Mouse (Mus musculus) stomach, postnatal 0 days (tissue): ENCODE results near the gene Asphd1. TPM values are rescaled to one million over a fixed set of nuclear protein-coding genes. Genes with fewer than 3 reads are reported as not detected.
"Not testable (repeated sequence)": the region's sequence is repeated elsewhere in the genome, so short reads cannot be mapped to it uniquely, and the experiment has no call there.

Experiments
- ATAC-seq: fragments of 200-750 bp; cut with Nextera tagmentation; 2 replicates; pipeline ENCODE4 v1.8.0; 2017; ENCODE audit not compliant: low FRiP score, low TSS enrichment
- DNase-seq: peaks from one replicate; pipeline ENCODE4 v3.0.0-alpha.2; 2016; ENCODE audit warnings: low spot score
- H3K27ac ChIP-seq: fragments of 300-500 bp; sonication (generic); replicated peaks from 2 replicates; pipeline ENCODE4 v1.5.1; 2014; ENCODE audit warnings: mild to moderate bottlenecking, control low read depth
- H3K27me3 ChIP-seq: fragments of 300-500 bp; sonication (generic); 2 replicates; pipeline ENCODE4 v1.6.1; 2014; ENCODE audit warnings: low read length; ENCODE audit not compliant: control insufficient read depth, insufficient read depth
- H3K36me3 ChIP-seq: fragments of 300-500 bp; sonication (generic); 2 replicates; pipeline ENCODE4 v1.6.1; 2014; ENCODE audit warnings: low read length, mixed read lengths; ENCODE audit not compliant: control insufficient read depth, insufficient read depth
- H3K4me1 ChIP-seq: fragments of 300-500 bp; sonication (generic); replicated peaks from 2 replicates; pipeline ENCODE4 v1.6.1; 2014; ENCODE audit warnings: antibody characterized with exemption; ENCODE audit not compliant: control insufficient read depth, insufficient read depth
- H3K4me2 ChIP-seq: fragments of 300-500 bp; sonication (generic); replicated peaks from 2 replicates; pipeline ENCODE4 v1.6.1; 2014; ENCODE audit warnings: low read depth, mild to moderate bottlenecking, control low read depth, moderate library complexity
- H3K4me3 ChIP-seq: fragments of 300-500 bp; sonication (generic); 2 replicates; pipeline ENCODE4 v1.5.1; 2014; ENCODE audit warnings: low read depth, low read length, control low read depth
- H3K9ac ChIP-seq: fragments of 300-500 bp; sonication (generic); 2 replicates; pipeline ENCODE4 v1.6.1; 2014; ENCODE audit warnings: mild to moderate bottlenecking, low read length, control low read depth, mixed read lengths
- H3K9me3 ChIP-seq: fragments of 300-500 bp; sonication (generic); 2 replicates; pipeline ENCODE4 v1.6.1; 2016; ENCODE audit warnings: low read length; ENCODE audit not compliant: control insufficient read depth
- CTCF ChIP-seq: IDR thresholded peaks from 2 replicates; pipeline ENCODE4 v1.5.1; 2016; ENCODE audit warnings: antibody characterized with exemption, low read depth, mild to moderate bottlenecking, moderate library complexity
- EP300 ChIP-seq: optimal IDR thresholded peaks from 2 replicates; pipeline ENCODE3; 2016; ENCODE audit warnings: antibody characterized with exemption
- WGBS: fragments of 180-500 bp; shearing (Covaris S2); extraction: QIAGEN DNeasy Blood & Tissue Kit; methylation state at CpG from one replicate; pipeline ENCODE4 v1.1.7; 2014; 5-methylcytosine and 5-hydroxymethylcytosine counted together
- polyA plus RNA-seq: library from polyadenylated mRNA; unstranded; fragments of >200 nt; fragmentation: Nextera tagmentation; extraction: Ambion mirVana; gene quantifications from 2 replicates; pipeline ENCODE4 v1.2.1, GENCODE M21; 2015

Asphd1 gene
- polyA plus RNA-seq, 1 experiment from 2014 or later = 0.40 TPM

DNA sequence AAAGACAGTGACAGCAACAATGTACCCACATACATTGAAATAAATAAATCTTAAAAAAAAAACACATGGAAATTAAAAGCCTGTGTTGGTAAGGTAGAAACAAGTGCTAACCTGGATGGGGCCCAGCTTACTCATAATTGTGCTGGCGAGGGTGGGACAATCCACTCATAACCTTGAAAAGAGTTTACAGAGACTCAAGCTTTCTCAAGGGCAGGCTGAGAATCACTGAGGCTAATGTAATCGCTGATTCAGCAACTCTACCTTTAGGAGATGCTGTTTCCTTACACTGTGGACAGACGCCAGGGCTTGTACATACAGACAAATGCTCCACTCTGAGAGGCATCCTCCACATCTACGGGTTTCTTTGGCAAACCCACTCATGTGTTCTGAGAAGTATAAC is 29.4 kb downstream of the Asphd1 start:
- Histone ChIP-seq H3K4me1 (peaks cover 3% of the 10 kb centered on the region; the same call in 1 of the 2 replicates), H3K9ac (no peak overlapping the region), H3K36me3 (no peaks in the 10 kb centered on the region), H3K4me2 (no peak overlapping the region), H3K9me3 (no peaks in the 10 kb centered on the region), H3K27me3 (no peaks in the 10 kb centered on the region), H3K27ac (no peak overlapping the region), H3K4me3 (no peak overlapping the region)
- DNase-seq = no peak
- WGBS = 73% methylated on average over 4 of the region's 4 CpGs
- TF ChIP-seq EP300 = no peak
- no peak for ATAC-seq

DNA sequence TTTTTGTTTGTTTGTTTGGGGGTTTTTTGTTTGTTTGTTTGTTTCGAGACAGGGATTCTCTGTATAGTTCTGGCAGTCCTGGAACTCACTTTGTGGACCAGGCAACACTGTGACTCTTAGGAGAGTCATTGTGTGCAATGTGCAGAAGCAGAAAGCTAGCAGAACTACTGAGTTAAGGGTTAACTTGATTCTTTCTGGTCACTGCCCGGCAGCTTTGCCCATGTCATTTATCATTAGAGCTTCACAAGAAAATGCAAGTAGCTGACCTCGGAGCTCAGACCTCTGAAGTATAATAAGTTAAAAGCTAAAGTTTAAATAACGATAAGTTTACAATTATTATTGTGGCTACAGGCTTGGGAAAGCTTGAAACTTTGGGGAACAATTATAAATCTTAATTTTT is 31.0 kb downstream of the Asphd1 start:
- ATAC-seq, DNase-seq, H3K27ac ChIP-seq, H3K36me3 ChIP-seq, H3K9me3 ChIP-seq, H3K4me2 ChIP-seq, H3K4me1 ChIP-seq, H3K9ac ChIP-seq, H3K27me3 ChIP-seq, H3K4me3 ChIP-seq: not testable (repeated sequence)
- WGBS = 20% methylated on average over 4 of the region's 4 CpGs

DNA sequence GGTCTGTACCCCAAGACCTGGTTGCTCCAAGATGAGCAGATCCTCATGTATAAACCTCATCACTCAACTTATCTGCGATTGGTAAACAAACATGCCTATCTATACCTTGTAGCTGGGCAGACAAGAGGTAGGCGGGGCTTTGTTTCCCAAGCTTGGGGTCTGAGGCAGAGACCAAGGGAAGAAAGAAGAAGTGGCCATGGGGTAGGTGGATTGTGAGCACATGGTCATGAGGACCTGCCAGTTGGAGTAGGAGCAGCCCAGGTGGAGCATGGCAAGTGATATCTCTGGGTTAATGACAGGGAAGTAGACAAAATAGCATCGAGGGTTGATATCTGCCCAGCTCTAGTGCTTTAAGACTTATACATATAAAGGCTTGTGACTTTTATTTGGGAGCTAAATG is 34.5 kb downstream of the Asphd1 start:
- H3K4me2 ChIP-seq = no peak overlapping the region
- TF ChIP-seq CTCF (no peak), EP300 (no peak)
- no peaks in the 10 kb centered on the region for H3K9me3 ChIP-seq
- H3K4me3 ChIP-seq = no peak overlapping the region
- DNase-seq = no peak
- no peak overlapping the region for H3K27ac ChIP-seq
- no peak for ATAC-seq
- H3K27me3 ChIP-seq = no peaks in the 10 kb centered on the region
- no peak overlapping the region for H3K9ac ChIP-seq
- H3K4me1 ChIP-seq = no peaks in the 10 kb centered on the region
- no peaks in the 10 kb centered on the region for H3K36me3 ChIP-seq
- WGBS = 77% methylated on average over 3 of the region's 3 CpGs

DNA sequence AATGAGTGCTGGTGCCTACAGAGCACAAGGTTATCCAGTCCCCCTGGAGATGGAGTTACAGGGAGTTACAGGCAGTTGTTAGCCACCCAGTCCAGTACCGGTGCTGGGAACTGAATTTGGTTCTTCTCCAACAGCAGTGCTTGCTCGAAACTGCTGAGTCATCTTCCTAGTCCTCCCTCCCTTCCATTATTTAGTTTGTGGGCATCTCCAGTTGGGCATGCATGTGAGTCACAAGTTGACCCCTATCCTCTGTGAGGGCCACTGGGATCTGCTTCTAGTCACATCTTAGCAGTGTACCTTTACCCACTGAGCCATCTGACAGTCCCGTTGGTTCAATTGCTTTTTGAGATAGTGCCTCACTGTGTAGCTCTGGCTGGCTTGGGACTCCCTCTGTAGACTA is 43.8 kb downstream of the Asphd1 start:
- TF ChIP-seq EP300 (no peak), CTCF (no peak)
- Histone ChIP-seq H3K4me2 (no peak overlapping the region), H3K27ac (no peak overlapping the region), H3K4me1 (no peaks in the 10 kb centered on the region), H3K4me3 (no peak overlapping the region), H3K27me3 (no peaks in the 10 kb centered on the region), H3K9me3 (no peaks in the 10 kb centered on the region), H3K9ac (no peak overlapping the region), H3K36me3 (no peaks in the 10 kb centered on the region)
- 76% methylated on average over 3 of the region's 3 CpGs for WGBS
- DNase-seq (no peak), ATAC-seq (no peak)

DNA sequence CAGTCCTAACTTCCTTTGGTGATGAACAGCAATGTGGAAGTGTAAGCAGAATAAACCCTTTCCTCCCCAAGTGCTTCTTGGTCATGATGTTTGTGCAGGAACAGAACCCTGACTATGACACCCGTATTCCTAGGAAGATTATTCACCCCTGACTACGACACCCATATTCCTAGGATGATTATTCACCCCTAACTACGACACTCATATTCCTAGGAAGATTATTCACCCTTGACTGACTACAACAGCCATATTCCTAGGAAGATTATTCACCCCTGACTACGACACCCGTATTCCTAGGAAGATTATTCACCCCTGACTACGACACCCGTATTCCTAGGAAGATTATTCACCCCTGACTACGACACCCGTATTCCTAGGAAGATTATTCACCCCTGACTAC is 49.6 kb downstream of the Asphd1 start:
- not testable (repeated sequence) for H3K27ac ChIP-seq, H3K4me2 ChIP-seq, ATAC-seq, H3K9ac ChIP-seq, H3K27me3 ChIP-seq, H3K4me3 ChIP-seq, DNase-seq, H3K4me1 ChIP-seq, H3K36me3 ChIP-seq, H3K9me3 ChIP-seq
- 94% methylated on average over 7 of the region's 9 CpGs for WGBS

DNA sequence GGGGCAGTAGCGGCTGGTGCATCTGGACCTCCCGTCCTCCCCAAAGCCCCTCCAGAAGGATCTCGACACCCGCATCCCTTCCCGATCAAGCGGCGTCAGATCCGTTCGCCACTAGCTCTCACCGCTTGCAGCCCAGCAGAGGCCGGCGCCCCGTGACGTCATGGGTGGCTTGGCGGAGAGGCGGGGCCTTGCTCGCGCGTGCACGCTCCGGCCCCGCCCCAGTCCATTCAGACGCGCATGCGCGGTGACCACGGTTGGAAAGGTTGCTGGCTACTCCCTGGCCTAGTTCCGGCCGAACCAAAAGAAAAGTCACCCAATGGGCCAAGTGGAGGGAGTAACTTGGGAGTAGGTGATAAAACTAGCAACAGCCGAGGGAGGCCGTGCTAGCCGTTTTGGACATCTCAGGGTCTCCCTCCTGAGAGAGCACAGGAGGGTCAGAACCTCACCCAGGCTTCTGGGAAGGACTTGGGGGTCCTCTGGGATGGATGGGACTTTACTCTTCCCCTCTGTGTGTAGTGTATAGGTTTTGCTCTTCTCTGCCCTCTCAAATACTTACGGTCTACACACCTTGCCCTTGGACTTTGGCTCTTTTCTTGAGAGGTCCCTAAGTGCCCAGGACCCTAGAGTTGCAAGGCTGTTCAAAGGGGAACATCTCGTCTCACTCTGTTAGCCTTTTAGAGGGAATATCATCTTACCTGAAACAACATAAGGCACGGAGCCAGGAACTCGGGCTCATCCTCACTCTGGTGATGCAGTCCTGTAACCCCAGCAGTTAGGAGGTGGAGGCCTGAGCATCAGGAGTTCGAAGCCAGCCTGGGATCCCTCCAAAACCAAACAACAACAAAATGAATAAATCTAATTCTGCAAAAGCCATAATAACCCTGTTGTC is 51.0 kb downstream of the Asphd1 start:
- Histone ChIP-seq H3K27me3 (no peaks in the 10 kb centered on the region), H3K4me1 (no peaks in the 10 kb centered on the region; the same call in 1 of the 2 replicates), H3K27ac (peak overlapping the region; percentile 87), H3K36me3 (no peaks in the 10 kb centered on the region), H3K4me3 (peak overlapping the region; percentile 69), H3K9me3 (no peaks in the 10 kb centered on the region), H3K4me2 (peak overlapping the region; percentile 79), H3K9ac (peak overlapping the region; percentile 80)
- ATAC-seq (peak; percentile 96), DNase-seq (peak; percentile 98)
- no peak for TF ChIP-seq EP300
- WGBS = 13% methylated on average over 33 of the region's 37 CpGs
